8 mouse cellular contexts compared by ENCODE assay signal in genomic region chr16:93683508-93684236, GRCm38 (mm10). TPM values are rescaled to one million over a fixed set of nuclear protein-coding genes. Genes with fewer than 3 reads are reported as not detected.
DNase-seq lines count a peak whose midpoint lies in the region; ATAC-seq and TF ChIP-seq lines count a peak whose summit lies in the region.

No protein-coding gene starts in this region.

- no peak for TF ChIP-seq POLR2A in limb, embryonic 14.5 days (IDR thresholded peaks at IDR 0.05; ENCODE audit: borderline replicate concordance, extremely low read depth, insufficient read depth, insufficient read length)

- under 1% methylated on average over 53 of the region's 53 CpGs for WGBS in forebrain, embryonic 14.5 days
- under 1% methylated on average over 39 of the region's 53 CpGs for WGBS in limb, embryonic 14.5 days
- WGBS in midbrain, embryonic 14.5 days: under 1% methylated on average over 53 of the region's 53 CpGs

- H3K36me3 ChIP-seq in forebrain, embryonic 14.5 days (ENCODE audit: control insufficient read depth, insufficient read depth, low read length): no peaks in the 10 kb centered on the region
- no peaks in the 10 kb centered on the region for H3K36me3 ChIP-seq in limb, embryonic 14.5 days (ENCODE audit: control insufficient read depth, insufficient read depth, low read length)
- H3K36me3 ChIP-seq in midbrain, embryonic 14.5 days (ENCODE audit: control insufficient read depth, insufficient read depth, low read length): no peaks in the 10 kb centered on the region

- peak; percentile 25 for DNase-seq in left cerebral cortex, adult 2 months (ENCODE audit: extremely low spot score in 1 of 2, low spot score in 2 of 2)
- no peak for DNase-seq in left cerebral cortex, adult 11 months (ENCODE audit: low spot score)
- peak; percentile 36 to 43 for DNase-seq in adrenal gland, adult 18-20 months (ENCODE audit: low spot score in 2 of 2)
- peak; percentile 36 for DNase-seq in forebrain, embryonic 14.5 days (ENCODE audit: low spot score)
- DNase-seq in heart, postnatal 10 days: peak; percentile 38 to 54
- DNase-seq in limb, embryonic 14.5 days (ENCODE audit: low spot score): no peak
- peak; percentile 36 for DNase-seq in midbrain, embryonic 14.5 days

- H3K9me3 ChIP-seq in forebrain, embryonic 14.5 days (replicated peaks; ENCODE audit: control insufficient read depth, low read length): no peaks in the 10 kb centered on the region
- H3K9me3 ChIP-seq in limb, embryonic 14.5 days (ENCODE audit: control insufficient read depth, low read length): no peaks in the 10 kb centered on the region
- no peaks in the 10 kb centered on the region for H3K9me3 ChIP-seq in midbrain, embryonic 14.5 days (ENCODE audit: control insufficient read depth, low read length)

- peaks cover 6% of the 10 kb centered on the region for H3K4me1 ChIP-seq in forebrain, embryonic 14.5 days (ENCODE audit: control insufficient read depth, insufficient read depth, low read length)
- H3K4me1 ChIP-seq in limb, embryonic 14.5 days (ENCODE audit: control insufficient read depth, insufficient read depth, low read length): peaks cover 12% of the 10 kb centered on the region
- peaks cover 4% of the 10 kb centered on the region; the same call in 1 of the 2 replicates for H3K4me1 ChIP-seq in midbrain, embryonic 14.5 days (ENCODE audit: control insufficient read depth, insufficient read depth, low read length)

- peaks cover 40% of the 10 kb centered on the region for H3K27me3 ChIP-seq in forebrain, embryonic 14.5 days (replicated peaks; ENCODE audit: control insufficient read depth, insufficient read depth, low read length)
- peaks cover 54% of the 10 kb centered on the region for H3K27me3 ChIP-seq in limb, embryonic 14.5 days (ENCODE audit: control insufficient read depth, insufficient read depth, low read length)
- H3K27me3 ChIP-seq in midbrain, embryonic 14.5 days (ENCODE audit: control insufficient read depth, insufficient read depth, low read length): peaks cover 44% of the 10 kb centered on the region

- ATAC-seq in forebrain, embryonic 14.5 days: peak; percentile 37; the same call in 1 of the 2 replicates
- ATAC-seq in limb, embryonic 14.5 days (ENCODE audit: low FRiP score, low read depth): no peak
- ATAC-seq in midbrain, embryonic 14.5 days (ENCODE audit: low FRiP score, low TSS enrichment): no peak
- ATAC-seq in megakaryocyte-erythroid progenitor cell, adult 5-6 weeks (replicated peaks; ENCODE audit: low FRiP score, low TSS enrichment, poor library complexity, severe bottlenecking): no peak

- peak overlapping the region; percentile 58 for H3K4me3 ChIP-seq in left cerebral cortex, adult 2 months
- H3K4me3 ChIP-seq in forebrain, embryonic 14.5 days (ENCODE audit: low read depth, low read length): peak overlapping the region; percentile 38
- peak overlapping the region; percentile 49 for H3K4me3 ChIP-seq in limb, embryonic 14.5 days (replicated peaks; ENCODE audit: low read length)
- peak overlapping the region; percentile 37 for H3K4me3 ChIP-seq in midbrain, embryonic 14.5 days (replicated peaks; ENCODE audit: low read depth, low read length)

- peak overlapping the region; percentile 70 for H3K4me2 ChIP-seq in forebrain, embryonic 14.5 days (ENCODE audit: low read length)
- H3K4me2 ChIP-seq in limb, embryonic 14.5 days (replicated peaks; ENCODE audit: low read depth, low read length, severe bottlenecking): peak overlapping the region; percentile 94
- peak overlapping the region; percentile 64 for H3K4me2 ChIP-seq in midbrain, embryonic 14.5 days (ENCODE audit: low read length)

- H3K9ac ChIP-seq in forebrain, embryonic 14.5 days (ENCODE audit: low read length): peak overlapping the region; percentile 51
- peak overlapping the region; percentile 56 for H3K9ac ChIP-seq in limb, embryonic 14.5 days (ENCODE audit: low read depth, low read length, severe bottlenecking)
- peak overlapping the region; percentile 46 for H3K9ac ChIP-seq in midbrain, embryonic 14.5 days (replicated peaks; ENCODE audit: low read length)

- intact Hi-C loops in left cerebral cortex, adult 2 months (cut with DNase I): loop anchor here (10.0 kb wide), 2 partner anchors 81 to 231 kb away; no protein-coding TSS in a partner anchor
- intact Hi-C loops in heart, postnatal 10 days (cut with DNase I): loop anchor here (10.0 kb wide), 1 partner anchor 81 kb away; no protein-coding TSS in a partner anchor

- peak overlapping the region; percentile 77 for H3K27ac ChIP-seq in left cerebral cortex, adult 2 months
- no peak overlapping the region for H3K27ac ChIP-seq in forebrain, embryonic 14.5 days (ENCODE audit: low read depth, low read length)
- H3K27ac ChIP-seq in limb, embryonic 14.5 days (replicated peaks; ENCODE audit: low read depth, low read length): no peak overlapping the region
- H3K27ac ChIP-seq in midbrain, embryonic 14.5 days (replicated peaks; ENCODE audit: low read depth, low read length): no peak overlapping the region

- peak; percentile 1 for TF ChIP-seq CTCF in left cerebral cortex, adult 2 months (IDR thresholded peaks at IDR 0.05)

RNA-seq across cellular contexts. Expression of gene Cbr3, which starts 0.7 kb away (rescaled TPM):
- total RNA-seq in left cerebral cortex, adult 2 months (2021): 10 to 100 TPM; 16.1 to 16.9 TPM
- 1 to 10 TPM; 6.4 to 8.8 TPM for total RNA-seq in adrenal gland, adult 18-20 months (2021)
- polyA plus RNA-seq in forebrain, embryonic 14.5 days (2014; fragmentation: Nextera tagmentation; extraction: Ambion mirVana): 0.62 and 0.63 TPM in 2 replicates
- total RNA-seq in heart, postnatal 10 days (2021): 1 to 10 TPM; 3.5 to 4.5 TPM
- 7.8 and 8.1 TPM in 2 replicates for polyA plus RNA-seq in limb, embryonic 14.5 days (2012; rRNA removed)
- polyA plus RNA-seq in limb, embryonic 14.5 days (2014; fragmentation: Nextera tagmentation; extraction: Ambion mirVana): 9.1 and 11.7 TPM in 2 replicates
- 0.93 and 1.1 TPM in 2 replicates for polyA plus RNA-seq in midbrain, embryonic 14.5 days (2014; fragmentation: Nextera tagmentation; extraction: Ambion mirVana)
- 1.5 TPM in 1 of 2 replicates, not detected in the other for total RNA-seq in megakaryocyte-erythroid progenitor cell, adult 5-6 weeks (2014; fragmentation: Nextera tagmentation)
- not detected in 2 replicates for total RNA-seq in megakaryocyte-erythroid progenitor cell, adult 5-6 weeks (2017)

RNA-seq across cellular contexts. Expression of gene Dop1b, which starts 28.0 kb away (rescaled TPM):
- 100 to 1,000 TPM in 1 of 2 experiments, 10 to 100 TPM in 1; 98.5 to 117 TPM for total RNA-seq in left cerebral cortex, adult 2 months (2021)
- total RNA-seq in adrenal gland, adult 18-20 months (2021): 10 to 100 TPM; 17.6 to 21.8 TPM
- 19.6 and 29.9 TPM in 2 replicates for polyA plus RNA-seq in forebrain, embryonic 14.5 days (2014; fragmentation: Nextera tagmentation; extraction: Ambion mirVana)
- total RNA-seq in heart, postnatal 10 days (2021): 10 to 100 TPM; 16.5 to 20.9 TPM
- polyA plus RNA-seq in limb, embryonic 14.5 days (2012; rRNA removed): 18.9 and 21.3 TPM in 2 replicates
- 13.0 and 13.8 TPM in 2 replicates for polyA plus RNA-seq in limb, embryonic 14.5 days (2014; fragmentation: Nextera tagmentation; extraction: Ambion mirVana)
- polyA plus RNA-seq in midbrain, embryonic 14.5 days (2014; fragmentation: Nextera tagmentation; extraction: Ambion mirVana): 36.5 and 40.3 TPM in 2 replicates
- total RNA-seq in megakaryocyte-erythroid progenitor cell, adult 5-6 weeks (2014; fragmentation: Nextera tagmentation): 38.8 and 63.3 TPM in 2 replicates
- 9.1 and 17.6 TPM in 2 replicates for total RNA-seq in megakaryocyte-erythroid progenitor cell, adult 5-6 weeks (2017)

RNA-seq across cellular contexts. Expression of gene Gm5678, which starts 55.8 kb away (rescaled TPM):
- total RNA-seq in left cerebral cortex, adult 2 months (2021): 1 to 10 TPM; 2.8 to 3.1 TPM
- 1 to 10 TPM; 4.1 to 4.4 TPM for total RNA-seq in adrenal gland, adult 18-20 months (2021)
- not detected in 2 replicates for polyA plus RNA-seq in forebrain, embryonic 14.5 days (2014; fragmentation: Nextera tagmentation; extraction: Ambion mirVana)
- 1 to 10 TPM; 1.4 to 1.8 TPM for total RNA-seq in heart, postnatal 10 days (2021)
- not detected in 2 replicates for polyA plus RNA-seq in limb, embryonic 14.5 days (2012; rRNA removed)
- not detected in 2 replicates for polyA plus RNA-seq in limb, embryonic 14.5 days (2014; fragmentation: Nextera tagmentation; extraction: Ambion mirVana)
- not detected in 2 replicates for polyA plus RNA-seq in midbrain, embryonic 14.5 days (2014; fragmentation: Nextera tagmentation; extraction: Ambion mirVana)
- not detected in 2 replicates for total RNA-seq in megakaryocyte-erythroid progenitor cell, adult 5-6 weeks (2014; fragmentation: Nextera tagmentation)
- not detected in 2 replicates for total RNA-seq in megakaryocyte-erythroid progenitor cell, adult 5-6 weeks (2017)

Comparison
In these comparisons a context has a peak if more than half of its experiments do, and no peak if none do; other contexts are left out.
1. DNase-seq: peak in left cerebral cortex, adult 2 months (2 of 2), adrenal gland, adult 18-20 months (2 of 2), forebrain, embryonic 14.5 days (single experiment), heart, postnatal 10 days (2 of 2) and midbrain, embryonic 14.5 days (single experiment); none in left cerebral cortex, adult 11 months (single experiment) and limb, embryonic 14.5 days (single experiment).
2. Peak in every context shown above with its lines, with median percentiles within 50 percentile points of each other: H3K4me3 ChIP-seq, H3K4me2 ChIP-seq and H3K9ac ChIP-seq.